Mouse (Mus musculus): ENCODE measurements around the gene Gm9833. TPM values are rescaled to one million over a fixed set of nuclear protein-coding genes. Genes with fewer than 3 reads are reported as not detected.
"Not testable (repeated sequence)": the region's sequence is repeated elsewhere in the genome, so short reads cannot be mapped to it uniquely, and the experiment has no call there.

The Gm9833 gene
- not detected in 2 replicates for polyA plus RNA-seq (2012; ENCODE audit: insufficient read depth, insufficient read length, missing spikeins)

GRCm38 (mm10) chr3:10087994-10088393 is at the start of gene Gm9833:
Gene Gm9833 (plus strand): TSS chr3:10088110.
- H3K4me3 ChIP-seq (ENCODE audit: insufficient read depth, low read depth, low read length); H3K27ac ChIP-seq (replicated peaks; ENCODE audit: low read depth, low read length): not testable (repeated sequence)
- peaks cover 16% of the 10 kb centered on the region for H3K4me1 ChIP-seq (ENCODE audit: control insufficient read depth, insufficient read depth, insufficient read length, low read length)

GRCm38 (mm10) chr3:10070070-10070469 is 17.8 kb upstream of the Gm9833 start:
- H3K4me1 ChIP-seq (ENCODE audit: control insufficient read depth, insufficient read depth, insufficient read length, low read length) = no peaks in the 10 kb centered on the region
- H3K27ac ChIP-seq (replicated peaks; ENCODE audit: low read depth, low read length) = no peak overlapping the region
- H3K4me3 ChIP-seq (ENCODE audit: insufficient read depth, low read depth, low read length) = no peak overlapping the region

- no peak overlapping the region for H3K4me3 ChIP-seq (ENCODE audit: insufficient read depth, low read depth, low read length)
- no peak overlapping the region for H3K27ac ChIP-seq (replicated peaks; ENCODE audit: low read depth, low read length)
- peaks cover 9% of the 10 kb centered on the region; the same call in 1 of the 2 replicates for H3K4me1 ChIP-seq (ENCODE audit: control insufficient read depth, insufficient read depth, insufficient read length, low read length)
Observed at GRCm38 (mm10) chr3:10075826-10076225, 12.1 kb upstream of the Gm9833 start.

GRCm38 (mm10) chr3:10077096-10077841 is 10.6 kb upstream of the Gm9833 start:
- peaks cover 9% of the 10 kb centered on the region; the same call in 1 of the 2 replicates for H3K4me1 ChIP-seq (ENCODE audit: control insufficient read depth, insufficient read depth, insufficient read length, low read length)
- H3K27ac ChIP-seq (replicated peaks; ENCODE audit: low read depth, low read length) = 0 out of 2 replicates have a peak overlapping the region, but pooled peaks have one; percentile 21
- no peak overlapping the region for H3K4me3 ChIP-seq (ENCODE audit: insufficient read depth, low read depth, low read length)

GRCm38 (mm10) chr3:10078113-10078512 is 9.8 kb upstream of the Gm9833 start:
- Histone ChIP-seq H3K4me1 (ENCODE audit: control insufficient read depth, insufficient read depth, insufficient read length, low read length) (peaks cover 9% of the 10 kb centered on the region; the same call in 1 of the 2 replicates), H3K27ac (replicated peaks; ENCODE audit: low read depth, low read length) (no peak overlapping the region)

GRCm38 (mm10) chr3:10081336-10081735 is 6.6 kb upstream of the Gm9833 start:
- H3K4me1 ChIP-seq (ENCODE audit: control insufficient read depth, insufficient read depth, insufficient read length, low read length) = peaks cover 18% of the 10 kb centered on the region
- H3K27ac ChIP-seq (replicated peaks; ENCODE audit: low read depth, low read length) = no peak overlapping the region
- H3K4me3 ChIP-seq (ENCODE audit: insufficient read depth, low read depth, low read length) = no peak overlapping the region

More at GRCm38 (mm10) chr3:10078113-10078512, 9.8 kb upstream of the Gm9833 start:
- no peak overlapping the region for H3K4me3 ChIP-seq (ENCODE audit: insufficient read depth, low read depth, low read length)

- peaks cover 15% of the 10 kb centered on the region for H3K4me1 ChIP-seq (ENCODE audit: control insufficient read depth, insufficient read depth, insufficient read length, low read length)
- H3K4me3 ChIP-seq (ENCODE audit: insufficient read depth, low read depth, low read length) = no peak overlapping the region
- H3K27ac ChIP-seq (replicated peaks; ENCODE audit: low read depth, low read length) = no peak overlapping the region
Observed at GRCm38 (mm10) chr3:10081911-10082541, 5.9 kb upstream of the Gm9833 start.

- Histone ChIP-seq H3K4me3 (ENCODE audit: insufficient read depth, low read depth, low read length) (no peak overlapping the region), H3K27ac (replicated peaks; ENCODE audit: low read depth, low read length) (no peak overlapping the region), H3K4me1 (ENCODE audit: control insufficient read depth, insufficient read depth, insufficient read length, low read length) (peaks cover 10% of the 10 kb centered on the region)
Observed at GRCm38 (mm10) chr3:10082545-10083062, 5.3 kb upstream of the Gm9833 start.

- peaks cover 8% of the 10 kb centered on the region for H3K4me1 ChIP-seq (ENCODE audit: control insufficient read depth, insufficient read depth, insufficient read length, low read length)
- no peak overlapping the region for H3K27ac ChIP-seq (replicated peaks; ENCODE audit: low read depth, low read length)
Observed at GRCm38 (mm10) chr3:10084102-10084501, 3.8 kb upstream of the Gm9833 start.

GRCm38 (mm10) chr3:10085396-10086119 is 2.4 kb upstream of the Gm9833 start:
- Histone ChIP-seq H3K4me3 (ENCODE audit: insufficient read depth, low read depth, low read length) (no peak overlapping the region), H3K27ac (replicated peaks; ENCODE audit: low read depth, low read length) (no peak overlapping the region), H3K4me1 (ENCODE audit: control insufficient read depth, insufficient read depth, insufficient read length, low read length) (peaks cover 8% of the 10 kb centered on the region)

More at GRCm38 (mm10) chr3:10084102-10084501, 3.8 kb upstream of the Gm9833 start:
- H3K4me3 ChIP-seq (ENCODE audit: insufficient read depth, low read depth, low read length) = no peak overlapping the region

- Histone ChIP-seq H3K4me1 (ENCODE audit: control insufficient read depth, insufficient read depth, insufficient read length, low read length) (peaks cover 14% of the 10 kb centered on the region), H3K4me3 (ENCODE audit: insufficient read depth, low read depth, low read length) (no peak overlapping the region), H3K27ac (replicated peaks; ENCODE audit: low read depth, low read length) (no peak overlapping the region)
Observed at GRCm38 (mm10) chr3:10087511-10087910, 399 bp upstream of the Gm9833 start.

- Histone ChIP-seq H3K27ac (replicated peaks; ENCODE audit: low read depth, low read length) (peak overlapping the region; percentile 71), H3K4me3 (ENCODE audit: insufficient read depth, low read depth, low read length) (no peak overlapping the region), H3K4me1 (ENCODE audit: control insufficient read depth, insufficient read depth, insufficient read length, low read length) (peaks cover 7% of the 10 kb centered on the region)
Observed at GRCm38 (mm10) chr3:10091616-10092140, 3.8 kb downstream of the Gm9833 start.

GRCm38 (mm10) chr3:10092499-10092898 is 4.6 kb downstream of the Gm9833 start:
- H3K27ac ChIP-seq (replicated peaks; ENCODE audit: low read depth, low read length) = peak overlapping the region; percentile 71
- H3K4me3 ChIP-seq (ENCODE audit: insufficient read depth, low read depth, low read length) = no peak overlapping the region
- peaks cover 10% of the 10 kb centered on the region for H3K4me1 ChIP-seq (ENCODE audit: control insufficient read depth, insufficient read depth, insufficient read length, low read length)

GRCm38 (mm10) chr3:10092914-10093313 is 5.0 kb downstream of the Gm9833 start:
- Histone ChIP-seq H3K4me1 (ENCODE audit: control insufficient read depth, insufficient read depth, insufficient read length, low read length) (peaks cover 10% of the 10 kb centered on the region), H3K27ac (replicated peaks; ENCODE audit: low read depth, low read length) (peak overlapping the region; percentile 71), H3K4me3 (ENCODE audit: insufficient read depth, low read depth, low read length) (no peak overlapping the region)
